Mouse (Mus musculus): Measurements from ENCODE around the gene Fcrls. TPM values are rescaled to one million over a fixed set of nuclear protein-coding genes. Genes with fewer than 3 reads are reported as not detected.

The Fcrls gene
- 7.1 and 10.2 TPM in 2 replicates for polyA plus RNA-seq (2015; fragmentation: Nextera tagmentation; extraction: Ambion mirVana)

GRCm38 (mm10) chr3:87263436-87263835 lies at the start of gene Fcrls:
Gene Fcrls, minus strand, starts transcription at chr3:87263738.

Other genes starting within 250 kb of the Fcrls start
- gene Kirrel, start 89.0 kb downstream of the Fcrls start, polyA plus RNA-seq (2015; fragmentation: Nextera tagmentation; extraction: Ambion mirVana), result 6.9 and 7.0 TPM in 2 replicates
- gene Cd5l, start 94.1 kb upstream of the Fcrls start, polyA plus RNA-seq (2015; fragmentation: Nextera tagmentation; extraction: Ambion mirVana), result 0.15 and 0.23 TPM in 2 replicates
- gene Fcrl1, start 112.6 kb upstream of the Fcrls start, polyA plus RNA-seq (2015; fragmentation: Nextera tagmentation; extraction: Ambion mirVana), result 0.27 TPM in 1 of 2 replicates, not detected in the other
- not detected in 2 replicates for gene Fcrl5, start 172.0 kb upstream of the Fcrls start, polyA plus RNA-seq (2015; fragmentation: Nextera tagmentation; extraction: Ambion mirVana)

Data from skeletal muscle tissue, postnatal 0 days (tissue).